Mouse (Mus musculus) kidney, adult 2 months (tissue): ENCODE measurements around the gene Mapk7. TPM values are rescaled to one million over a fixed set of nuclear protein-coding genes. Genes with fewer than 3 reads are reported as not detected.

Experiments used
- DNase-seq: peaks from one replicate; pipeline ENCODE4 v3.0.0; 2021
- H3K27ac ChIP-seq: fragments of 200-500 bp; 2 replicates; pipeline ENCODE4 v1.5.1; 2012; ENCODE audit warnings: low read depth, low read length, control low read depth, inconsistent platforms; ENCODE audit not compliant: insufficient read depth
- H3K27me3 ChIP-seq: fragments of 200-500 bp; replicated peaks from 2 replicates; pipeline ENCODE4 v1.6.1; 2012; ENCODE audit warnings: mild to moderate bottlenecking, moderate library complexity, low read length, inconsistent platforms; ENCODE audit not compliant: control insufficient read depth, insufficient read depth
- H3K36me3 ChIP-seq: fragments of 200-500 bp; 2 replicates; pipeline ENCODE4 v1.6.1; 2012; ENCODE audit warnings: mild to moderate bottlenecking, moderate library complexity, low read length, inconsistent platforms; ENCODE audit not compliant: control insufficient read depth, insufficient read depth
- H3K4me1 ChIP-seq: fragments of 200-500 bp; 2 replicates; pipeline ENCODE4 v1.6.1; 2011; ENCODE audit warnings: low read length; ENCODE audit not compliant: control insufficient read depth, insufficient read depth
- H3K4me3 ChIP-seq: fragments of 200-500 bp; 2 replicates; pipeline ENCODE4 v1.5.1; 2011; ENCODE audit warnings: mild to moderate bottlenecking, low read depth, low read length, control low read depth; ENCODE audit not compliant: insufficient read depth
- CTCF ChIP-seq: fragments of 200-500 bp; conservative IDR thresholded peaks from 2 replicates; pipeline ENCODE4 v1.5.1; 2011; ENCODE audit warnings: low read depth, mild to moderate bottlenecking, control low read depth, low read length, moderate library complexity, mixed read lengths; ENCODE audit not compliant: insufficient read depth, insufficient read length
- POLR2A ChIP-seq: fragments of 200-500 bp; IDR thresholded peaks from one replicate; pipeline ENCODE4 v1.6.1; 2011; ENCODE audit warnings: low read depth, low read length, control low read depth
- WGBS: fragments of 180-500 bp; shearing (Covaris S2); methylation state at CpG from one replicate; pipeline ENCODE4 v1.1.7; 2018; 5-methylcytosine and 5-hydroxymethylcytosine counted together
- polyA plus RNA-seq: library from polyadenylated mRNA; depleted of rRNA; stranded (reverse); fragments of >200 nt; gene quantifications from 2 replicates; pipeline ENCODE4 v1.2.3, GENCODE M21; 2012; rRNA removed

The Mapk7 gene
- polyA plus RNA-seq, 1 experiment = 13.8 TPM

- Histone ChIP-seq H3K27ac (no peak overlapping the region), H3K27me3 (no peaks in the 10 kb centered on the region), H3K4me3 (no peak overlapping the region), H3K4me1 (no peaks in the 10 kb centered on the region), H3K36me3 (no peaks in the 10 kb centered on the region)
- DNase-seq = no peak
- WGBS = 97% methylated on average over 4 of the region's 4 CpGs
- no peak for TF ChIP-seq POLR2A
- no peak for TF ChIP-seq CTCF
Measured at GRCm38 (mm10) chr11:61440416-61440815, 53.8 kb downstream of the Mapk7 start.

- DNase-seq = no peak
- 56% methylated on average over 3 of the region's 3 CpGs for WGBS
Measured at GRCm38 (mm10) chr11:61439170-61439569, 55.0 kb downstream of the Mapk7 start.

More at GRCm38 (mm10) chr11:61439170-61439569, 55.0 kb downstream of the Mapk7 start:
- no peak overlapping the region for H3K4me3 ChIP-seq
- H3K36me3 ChIP-seq = no peaks in the 10 kb centered on the region
- H3K4me1 ChIP-seq = no peaks in the 10 kb centered on the region
- TF ChIP-seq POLR2A = no peak
- no peak for TF ChIP-seq CTCF
- no peak overlapping the region for H3K27ac ChIP-seq
- no peaks in the 10 kb centered on the region for H3K27me3 ChIP-seq

Other genes with a start within 250 kb of the Mapk7 start
- 106 and 112 TPM in 2 replicates for gene Aldh3a2, start 226.9 kb downstream of the Mapk7 start, polyA plus RNA-seq
- gene Slc47a2, start 151.5 kb downstream of the Mapk7 start, polyA plus RNA-seq = 0.11 and 1.5 TPM in 2 replicates
- 395 and 444 TPM in 2 replicates for gene Slc47a1, start 116.1 kb downstream of the Mapk7 start, polyA plus RNA-seq
- gene Rnf112, start 40.3 kb downstream of the Mapk7 start, polyA plus RNA-seq = 0.08 and 0.10 TPM in 2 replicates
- 12.0 and 21.3 TPM in 2 replicates for gene Mfap4, start 9.0 kb downstream of the Mapk7 start, polyA plus RNA-seq
- 42.7 and 43.3 TPM in 2 replicates for gene B9d1, start 10.7 kb upstream of the Mapk7 start, polyA plus RNA-seq
- gene Epn2, start 85.3 kb upstream of the Mapk7 start, polyA plus RNA-seq = 23.1 and 25.7 TPM in 2 replicates
- 11.1 and 15.3 TPM in 2 replicates for gene Grap, start 158.9 kb upstream of the Mapk7 start, polyA plus RNA-seq
- 15.4 and 17.6 TPM in 2 replicates for gene Fam83g, start 189.7 kb upstream of the Mapk7 start, polyA plus RNA-seq
- 348 and 492 TPM in 2 replicates for gene Slc5a10, start 226.4 kb upstream of the Mapk7 start, polyA plus RNA-seq